Mouse (Mus musculus) midbrain, embryonic 14.5 days (tissue): Measurements from ENCODE around the gene Ostf1. TPM values are rescaled to one million over a fixed set of nuclear protein-coding genes. Genes with fewer than 3 reads are reported as not detected.

Experiments
- ATAC-seq: fragments of 200-750 bp; cut with Nextera tagmentation; 2 replicates; pipeline ENCODE4 v1.8.0; 2017; ENCODE audit warnings: moderate number of reproducible peaks, moderate library complexity; ENCODE audit not compliant: low FRiP score, low TSS enrichment
- DNase-seq: peaks from one replicate; pipeline ENCODE4 v3.0.0-alpha.2; 2015
- H3K27ac ChIP-seq: fragments of 300-500 bp; sonication (generic); replicated peaks from 2 replicates; pipeline ENCODE4 v1.5.1; 2014; ENCODE audit warnings: mild to moderate bottlenecking, low read depth, low read length, moderate library complexity
- H3K27me3 ChIP-seq: fragments of 300-500 bp; sonication (generic); 2 replicates; pipeline ENCODE4 v1.6.1; 2014; ENCODE audit warnings: low read length, control low read depth, mixed read lengths; ENCODE audit not compliant: control insufficient read depth, insufficient read depth
- H3K36me3 ChIP-seq: fragments of 300-500 bp; sonication (generic); 2 replicates; pipeline ENCODE4 v1.6.1; 2014; ENCODE audit warnings: low read length, control low read depth; ENCODE audit not compliant: control insufficient read depth, insufficient read depth
- H3K4me1 ChIP-seq: fragments of 300-500 bp; sonication (generic); 2 replicates; pipeline ENCODE4 v1.6.1; 2014; ENCODE audit warnings: mild to moderate bottlenecking, antibody characterized with exemption, low read length, control low read depth; ENCODE audit not compliant: control insufficient read depth, insufficient read depth
- H3K4me2 ChIP-seq: fragments of 300-500 bp; sonication (generic); 2 replicates; pipeline ENCODE4 v1.6.1; 2014; ENCODE audit warnings: mild to moderate bottlenecking, low read length, moderate library complexity
- H3K4me3 ChIP-seq: fragments of 300-500 bp; sonication (generic); replicated peaks from 2 replicates; pipeline ENCODE4 v1.5.1; 2014; ENCODE audit warnings: low read depth, low read length
- H3K9ac ChIP-seq: fragments of 300-500 bp; sonication (generic); replicated peaks from 2 replicates; pipeline ENCODE4 v1.6.1; 2014; ENCODE audit warnings: mild to moderate bottlenecking, low read length, moderate library complexity
- H3K9me3 ChIP-seq: fragments of 300-500 bp; sonication (generic); 2 replicates; pipeline ENCODE4 v1.6.1; 2016; ENCODE audit warnings: low read length, control low read depth, mixed read lengths; ENCODE audit not compliant: control insufficient read depth
- WGBS: fragments of 180-500 bp; shearing (Covaris S2); extraction: QIAGEN DNeasy Blood & Tissue Kit; methylation state at CpG from one replicate; pipeline ENCODE4 v1.1.7; 2014; 5-methylcytosine and 5-hydroxymethylcytosine counted together
- polyA plus RNA-seq: library from polyadenylated mRNA; unstranded; fragments of >200 nt; fragmentation: Nextera tagmentation; extraction: Ambion mirVana; gene quantifications from 2 replicates; pipeline ENCODE4 v1.2.1, GENCODE M21; 2014

The Ostf1 gene
- polyA plus RNA-seq, 1 experiment from 2014 or later = 40.7 TPM

DNA sequence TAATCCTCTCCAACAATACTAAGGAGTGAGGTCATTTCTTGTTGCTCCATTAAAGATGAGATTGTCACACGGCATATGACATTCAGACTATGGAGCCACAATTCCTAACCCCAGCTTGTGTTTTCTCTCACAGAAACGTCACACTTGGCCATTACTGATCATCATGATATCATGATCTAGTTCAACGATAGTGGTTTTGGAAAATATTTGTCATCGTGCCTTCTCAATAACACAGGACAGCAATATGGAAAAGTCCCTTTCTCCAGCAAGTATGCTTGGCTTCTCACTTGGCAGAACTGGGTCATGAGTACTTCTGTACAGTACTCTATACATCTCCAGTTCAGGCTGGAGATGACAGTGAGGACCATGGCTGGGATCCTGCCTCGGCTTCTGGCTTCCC lies 32.0 kb downstream of the Ostf1 start:
- no peaks in the 10 kb centered on the region for H3K9me3 ChIP-seq
- H3K4me1 ChIP-seq = no peaks in the 10 kb centered on the region
- H3K4me2 ChIP-seq = no peak overlapping the region
- ATAC-seq (no peak), DNase-seq (no peak)
- 93% methylated on average over 5 of the region's 5 CpGs for WGBS
- H3K9ac ChIP-seq = no peak overlapping the region
- H3K27ac ChIP-seq = no peak overlapping the region
- no peaks in the 10 kb centered on the region for H3K27me3 ChIP-seq
- H3K36me3 ChIP-seq = no peaks in the 10 kb centered on the region
- no peak overlapping the region for H3K4me3 ChIP-seq

DNA sequence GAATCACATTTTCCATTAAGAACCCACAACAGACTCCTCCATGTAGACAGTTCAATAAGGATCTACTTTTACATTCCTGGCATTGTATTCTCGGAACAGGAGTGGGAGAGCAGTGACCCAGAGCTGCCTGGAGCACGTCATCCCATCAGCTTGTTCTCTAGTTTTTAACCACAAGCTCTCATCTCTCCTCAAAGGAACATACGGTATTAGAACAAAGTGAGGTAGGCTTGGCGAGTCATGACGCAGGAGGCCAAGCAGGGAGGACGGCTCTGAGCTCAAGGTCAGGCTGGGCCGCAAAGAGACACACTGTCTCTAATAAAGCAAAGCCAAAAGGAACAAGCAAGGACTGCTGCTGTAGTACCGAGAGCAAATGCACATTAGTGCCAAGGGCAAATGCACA lies 32.6 kb downstream of the Ostf1 start:
- Histone ChIP-seq H3K27me3 (no peaks in the 10 kb centered on the region), H3K9ac (no peak overlapping the region), H3K27ac (no peak overlapping the region), H3K4me1 (no peaks in the 10 kb centered on the region), H3K36me3 (no peaks in the 10 kb centered on the region), H3K4me3 (no peak overlapping the region), H3K4me2 (no peak overlapping the region), H3K9me3 (no peaks in the 10 kb centered on the region)
- ATAC-seq = no peak
- WGBS = 73% methylated on average over 8 of the region's 8 CpGs
- no peak for DNase-seq

GRCm38 (mm10) chr19:18598265-18598926 lies 33.2 kb downstream of the Ostf1 start:
- H3K4me2 ChIP-seq = no peak overlapping the region
- H3K4me3 ChIP-seq = no peak overlapping the region
- H3K27me3 ChIP-seq = no peaks in the 10 kb centered on the region
- no peak for DNase-seq
- no peak overlapping the region for H3K9ac ChIP-seq
- no peak for ATAC-seq
- H3K9me3 ChIP-seq = no peaks in the 10 kb centered on the region
- no peaks in the 10 kb centered on the region for H3K36me3 ChIP-seq
- H3K27ac ChIP-seq = no peak overlapping the region
- H3K4me1 ChIP-seq = no peaks in the 10 kb centered on the region
- WGBS = 93% methylated on average over 3 of the region's 3 CpGs

DNA sequence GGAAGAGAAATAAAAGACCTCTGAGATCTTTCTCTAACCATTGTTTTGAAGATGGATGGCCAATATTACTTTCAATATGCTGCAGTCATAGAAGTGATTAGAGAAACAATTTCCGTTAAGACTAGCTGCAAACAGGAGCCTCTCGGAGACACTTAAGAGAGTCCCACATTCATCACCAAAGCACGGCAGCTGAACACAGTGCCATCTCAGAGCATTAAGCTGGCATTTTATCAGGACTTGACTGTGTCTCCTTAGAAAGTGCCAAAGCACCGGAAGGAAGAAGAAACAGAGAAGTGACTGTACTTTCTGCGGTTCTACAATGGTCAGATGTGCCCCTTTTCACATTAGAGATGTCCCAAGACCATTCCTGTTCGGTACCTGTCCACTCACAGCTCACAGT lies 33.9 kb downstream of the Ostf1 start:
- no peak for ATAC-seq
- no peak for DNase-seq
- H3K9me3 ChIP-seq = no peaks in the 10 kb centered on the region
- no peak overlapping the region for H3K4me2 ChIP-seq
- H3K9ac ChIP-seq = no peak overlapping the region
- 89% methylated on average over 6 of the region's 6 CpGs for WGBS
- no peaks in the 10 kb centered on the region for H3K27me3 ChIP-seq
- H3K4me3 ChIP-seq = no peak overlapping the region
- no peaks in the 10 kb centered on the region for H3K4me1 ChIP-seq
- no peaks in the 10 kb centered on the region for H3K36me3 ChIP-seq
- no peak overlapping the region for H3K27ac ChIP-seq

- ATAC-seq (no peak), DNase-seq (no peak)
- H3K27me3 ChIP-seq = no peaks in the 10 kb centered on the region
- H3K4me1 ChIP-seq = no peaks in the 10 kb centered on the region
- H3K4me3 ChIP-seq = no peak overlapping the region
- no peak overlapping the region for H3K9ac ChIP-seq
- H3K9me3 ChIP-seq = no peaks in the 10 kb centered on the region
- 89% methylated on average over 5 of the region's 5 CpGs for WGBS
- no peak overlapping the region for H3K27ac ChIP-seq
- H3K36me3 ChIP-seq = no peaks in the 10 kb centered on the region
- H3K4me2 ChIP-seq = no peak overlapping the region
Observed at GRCm38 (mm10) chr19:18596876-18597275, 34.7 kb downstream of the Ostf1 start.

- DNase-seq = no peak
Observed at GRCm38 (mm10) chr19:18593722-18594121, 37.9 kb downstream of the Ostf1 start.

GRCm38 (mm10) chr19:18592919-18593318 lies 38.7 kb downstream of the Ostf1 start:
- WGBS = 75% methylated on average over 6 of the region's 6 CpGs
- ATAC-seq (no peak), DNase-seq (no peak)
- H3K36me3 ChIP-seq = no peaks in the 10 kb centered on the region
- H3K27ac ChIP-seq = no peak overlapping the region
- no peaks in the 10 kb centered on the region for H3K4me1 ChIP-seq
- H3K9ac ChIP-seq = no peak overlapping the region
- H3K4me2 ChIP-seq = no peak overlapping the region
- no peak overlapping the region for H3K4me3 ChIP-seq
- H3K9me3 ChIP-seq = no peaks in the 10 kb centered on the region
- no peaks in the 10 kb centered on the region for H3K27me3 ChIP-seq

More at GRCm38 (mm10) chr19:18593722-18594121, 37.9 kb downstream of the Ostf1 start:
- no peak for ATAC-seq
- H3K27me3 ChIP-seq = no peaks in the 10 kb centered on the region
- H3K9me3 ChIP-seq = no peaks in the 10 kb centered on the region
- H3K36me3 ChIP-seq = no peaks in the 10 kb centered on the region
- H3K4me3 ChIP-seq = no peak overlapping the region
- 88% methylated on average over 10 of the region's 10 CpGs for WGBS
- no peak overlapping the region for H3K27ac ChIP-seq
- no peak overlapping the region for H3K9ac ChIP-seq
- H3K4me2 ChIP-seq = no peak overlapping the region
- H3K4me1 ChIP-seq = no peaks in the 10 kb centered on the region

DNA sequence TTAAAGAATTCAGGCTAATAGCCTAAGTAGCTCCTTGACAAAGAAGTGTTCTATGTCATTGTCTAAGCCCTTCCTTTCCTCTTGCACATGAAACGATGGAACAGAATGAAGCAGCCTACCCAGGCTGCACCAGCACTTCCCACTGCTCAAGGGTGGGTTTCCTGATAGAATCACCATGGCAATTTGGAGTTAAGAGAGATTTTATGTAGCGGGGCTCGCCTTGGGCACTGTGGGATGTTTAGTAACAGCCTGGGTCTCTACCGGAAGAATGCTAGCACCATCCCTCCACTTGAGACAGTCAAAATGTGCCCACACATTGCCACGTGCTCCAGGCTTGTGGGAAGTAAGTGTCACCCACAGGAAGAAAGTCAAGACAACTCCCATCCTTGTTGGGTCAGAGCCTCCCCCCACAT lies 40.7 kb downstream of the Ostf1 start:
- no peak overlapping the region for H3K4me2 ChIP-seq
- no peaks in the 10 kb centered on the region for H3K27me3 ChIP-seq
- no peaks in the 10 kb centered on the region for H3K36me3 ChIP-seq
- DNase-seq = no peak
- H3K4me1 ChIP-seq = no peaks in the 10 kb centered on the region
- no peaks in the 10 kb centered on the region for H3K9me3 ChIP-seq
- WGBS = 35% methylated on average over 5 of the region's 5 CpGs
- no peak overlapping the region for H3K4me3 ChIP-seq
- H3K9ac ChIP-seq = no peak overlapping the region
- H3K27ac ChIP-seq = no peak overlapping the region
- ATAC-seq = no peak

DNA sequence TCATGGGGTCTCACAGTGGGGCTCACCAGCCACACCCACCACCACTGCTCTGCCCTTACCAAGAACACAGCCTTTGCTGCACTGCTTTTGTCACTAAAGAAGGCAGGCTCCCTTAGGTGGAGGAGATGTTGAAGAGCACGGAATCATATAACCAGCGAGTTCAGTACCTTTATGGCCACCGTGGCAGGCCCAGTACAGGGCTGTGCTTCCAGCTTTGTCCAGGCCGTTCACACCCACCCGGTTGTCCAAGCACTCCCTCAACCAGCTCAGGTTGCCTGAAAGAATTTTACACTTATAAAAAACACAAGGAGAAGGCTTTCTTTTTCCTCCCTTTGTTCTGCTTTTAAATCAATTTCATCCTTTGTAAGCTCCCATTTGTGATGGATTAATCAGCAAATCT lies 41.4 kb downstream of the Ostf1 start:
- Histone ChIP-seq H3K4me2 (no peak overlapping the region), H3K4me1 (no peaks in the 10 kb centered on the region), H3K27me3 (no peaks in the 10 kb centered on the region), H3K9ac (no peak overlapping the region), H3K27ac (no peak overlapping the region), H3K36me3 (no peaks in the 10 kb centered on the region), H3K4me3 (no peak overlapping the region), H3K9me3 (no peaks in the 10 kb centered on the region)
- ATAC-seq = 0 out of 2 replicates have a peak, but pooled peaks have one; percentile 31
- WGBS = 41% methylated on average over 5 of the region's 5 CpGs
- no peak for DNase-seq
